Mouse (Mus musculus) cerebellum, postnatal 25 days (tissue): Measurements from ENCODE around the gene Extl1.
A peak's percentile ranks its signal among the peaks of the same experiment; 100 is the strongest.

ENCODE experiments used
- DNase-seq, 2 experiments: peaks; one replicate each; pipeline ENCODE4 v3.0.0; 2021; ENCODE audit warnings: mixed read lengths in 2 of 2

Extl1 gene

DNA sequence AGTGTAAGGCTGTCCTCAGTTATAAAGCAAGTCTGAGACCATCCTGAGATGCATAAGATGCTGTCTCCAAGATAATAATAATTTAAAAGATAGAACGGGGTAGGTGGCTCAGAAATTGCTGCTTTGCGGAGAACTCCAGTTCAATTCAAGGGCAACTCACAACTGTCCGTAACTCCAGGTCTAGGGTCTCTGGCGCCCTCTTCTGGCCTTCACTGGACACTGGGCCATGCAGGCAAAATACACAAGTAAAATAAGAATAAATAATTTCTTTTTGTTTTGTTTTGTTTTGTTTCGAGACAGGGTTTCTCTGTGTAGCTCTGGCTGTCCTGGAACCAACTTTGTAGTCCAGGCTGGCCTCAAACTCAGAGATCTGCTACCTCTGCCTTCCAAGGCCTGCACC is 4.7 kb upstream of the Extl1 start:
- DNase-seq, result peak; percentile 68 to 83

DNA sequence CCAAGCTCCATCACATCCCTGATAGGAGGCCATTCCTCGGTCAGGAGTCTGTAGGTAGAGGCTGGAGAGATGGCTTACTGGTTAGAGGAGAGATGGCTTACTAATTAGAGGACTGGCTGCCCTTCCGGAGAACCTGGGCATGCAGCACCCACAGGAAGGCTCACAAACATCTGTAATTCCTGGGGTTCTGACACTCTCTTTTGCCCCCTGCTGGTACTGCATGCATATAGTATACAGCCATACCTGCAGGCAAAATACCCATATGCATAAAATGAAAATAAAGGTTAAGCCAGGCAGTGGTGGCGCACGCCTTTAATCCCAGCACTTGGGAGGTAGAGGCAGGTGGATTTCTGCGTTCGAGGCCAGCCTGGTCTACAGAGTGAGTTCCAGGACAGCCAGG is 3.6 kb upstream of the Extl1 start:
- DNase-seq, result no peak

DNA sequence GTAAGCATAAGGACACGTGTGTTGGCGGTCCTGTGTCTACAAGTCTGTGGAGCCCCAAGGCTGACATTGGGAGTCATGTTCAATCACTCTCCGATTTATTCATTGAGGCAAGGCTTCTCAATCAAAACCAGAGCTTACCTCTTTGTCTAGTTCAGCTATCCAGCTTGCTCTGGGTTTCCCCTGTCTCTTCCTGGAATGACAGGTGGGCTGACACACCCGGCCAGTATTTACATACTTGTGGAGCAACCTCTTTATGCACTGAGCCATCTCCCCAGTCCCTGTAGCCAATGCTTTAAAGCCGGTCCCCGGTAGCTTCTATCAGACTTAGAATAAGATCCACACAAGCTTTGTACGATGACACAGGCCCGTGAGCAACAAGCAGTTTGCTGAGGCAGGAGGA is 4.1 kb downstream of the Extl1 start:
- DNase-seq, result no peak

DNA sequence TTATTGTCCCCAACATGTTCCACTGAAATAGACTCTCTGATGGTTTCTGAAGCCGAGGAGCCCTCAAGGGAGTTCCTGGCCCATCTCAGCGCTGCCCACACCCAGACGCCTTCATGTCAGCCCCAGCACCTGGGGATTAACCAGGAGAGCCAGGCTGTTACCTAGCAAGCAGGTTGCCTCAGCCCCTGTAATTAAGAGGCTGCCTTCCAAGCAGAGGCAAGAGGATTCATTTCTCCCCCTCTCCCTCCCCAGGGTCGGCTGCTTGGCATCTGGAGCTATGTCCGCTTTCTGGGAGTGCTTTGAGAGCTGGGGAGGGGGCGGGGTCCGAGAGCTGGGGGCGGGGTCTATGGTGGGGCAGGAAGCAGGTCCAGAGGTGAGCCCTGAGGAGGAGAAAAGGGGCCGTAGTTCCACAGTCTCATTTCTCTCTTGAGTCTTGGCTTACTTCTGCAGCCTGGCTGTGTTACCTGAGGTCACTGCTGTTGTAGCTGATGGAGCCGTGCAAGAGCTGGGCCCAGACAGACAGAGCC is 5.5 kb downstream of the Extl1 start:
- no peak for DNase-seq

DNA sequence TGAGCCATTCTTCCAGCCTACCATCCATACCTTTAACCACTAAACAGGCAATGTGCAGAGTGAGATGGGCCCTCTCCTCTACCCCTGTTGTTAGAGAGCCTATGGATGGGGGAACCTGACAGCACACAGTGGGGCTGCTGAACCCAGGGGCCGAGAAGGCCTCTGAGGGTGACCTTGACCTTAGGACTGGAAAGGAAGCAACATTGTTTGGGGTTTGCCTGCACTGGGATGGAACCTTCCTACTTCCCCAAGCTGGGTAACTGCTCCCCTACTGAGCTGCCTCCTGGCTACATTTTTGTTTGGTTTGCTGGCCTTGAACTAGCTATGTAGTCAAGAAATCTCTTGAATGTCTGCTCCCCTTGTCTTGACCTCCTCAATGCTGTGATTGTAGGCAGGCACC is 9.3 kb downstream of the Extl1 start:
- DNase-seq, result no peak

DNA sequence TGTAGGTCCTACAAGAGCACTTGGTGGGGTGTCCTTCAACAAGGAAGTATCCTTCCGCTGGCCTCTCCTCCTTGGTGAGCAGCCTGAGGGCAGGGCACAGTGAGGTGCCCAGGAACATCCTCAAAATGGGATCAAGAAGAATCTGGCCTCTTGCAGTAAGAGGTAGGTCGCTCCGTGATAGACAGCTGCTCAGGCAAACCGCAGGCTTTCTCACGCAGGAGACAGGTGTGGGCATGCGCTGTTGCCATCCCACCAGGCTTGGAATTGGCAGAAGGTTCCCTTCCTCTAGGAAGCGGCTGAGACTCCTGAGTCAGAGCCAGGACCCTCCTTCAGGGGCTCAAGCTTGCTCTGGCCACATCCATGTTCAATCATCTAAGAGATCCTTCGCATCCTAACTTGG is 10.4 kb downstream of the Extl1 start:
- DNase-seq, result no peak

DNA sequence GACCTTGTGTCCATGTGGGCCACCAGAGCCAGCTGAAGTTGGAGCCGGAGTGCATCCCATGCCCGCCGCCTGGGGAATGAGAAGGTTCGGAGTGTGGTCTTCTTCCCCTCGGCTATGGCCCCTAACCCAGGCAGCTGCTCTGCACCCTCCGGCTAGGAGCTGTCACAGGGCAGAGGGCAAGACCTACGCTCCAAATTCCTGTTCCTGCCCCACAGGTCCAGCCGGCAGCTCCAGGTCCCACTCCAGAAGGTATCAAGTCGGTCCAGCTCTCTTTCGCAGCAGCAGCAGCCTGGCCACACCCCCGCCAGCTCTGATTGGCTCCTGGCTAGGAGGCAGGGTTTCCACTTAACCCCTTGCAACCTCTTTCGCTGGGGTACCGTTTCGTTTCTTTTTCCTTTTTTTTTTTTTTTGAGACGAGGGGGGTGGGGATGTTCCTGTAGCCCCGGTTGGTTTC is 11.3 kb downstream of the Extl1 start:
- peak; percentile 85 to 92 for DNase-seq

DNA sequence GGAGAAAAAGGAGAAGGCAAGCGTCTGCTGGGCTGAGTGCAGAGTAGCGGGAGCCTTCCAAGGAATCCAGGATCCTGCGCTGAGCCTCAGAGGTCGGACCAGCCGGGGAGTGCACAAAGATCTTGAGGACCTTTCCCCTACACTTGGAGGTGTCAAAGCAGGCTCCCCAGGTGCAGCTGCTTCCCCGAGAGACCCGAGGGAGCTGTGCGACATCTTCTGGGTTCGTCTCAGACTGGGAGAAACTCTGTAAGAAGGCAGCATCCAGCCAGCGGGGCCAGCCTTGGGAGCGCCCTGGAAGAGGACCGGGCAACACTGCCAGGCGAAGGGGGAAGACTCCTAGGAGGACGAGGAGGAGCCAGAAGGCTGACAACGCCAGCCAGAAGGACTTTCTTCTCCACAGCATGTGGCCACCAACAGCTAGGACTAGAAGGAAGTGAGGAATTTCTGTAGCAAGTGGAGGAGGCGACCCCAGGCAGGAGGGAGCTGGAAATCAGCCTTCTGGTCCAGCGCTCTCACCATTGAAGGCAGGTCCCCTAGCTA is 12.3 kb downstream of the Extl1 start:
- peak; percentile 35 to 45 for DNase-seq

DNA sequence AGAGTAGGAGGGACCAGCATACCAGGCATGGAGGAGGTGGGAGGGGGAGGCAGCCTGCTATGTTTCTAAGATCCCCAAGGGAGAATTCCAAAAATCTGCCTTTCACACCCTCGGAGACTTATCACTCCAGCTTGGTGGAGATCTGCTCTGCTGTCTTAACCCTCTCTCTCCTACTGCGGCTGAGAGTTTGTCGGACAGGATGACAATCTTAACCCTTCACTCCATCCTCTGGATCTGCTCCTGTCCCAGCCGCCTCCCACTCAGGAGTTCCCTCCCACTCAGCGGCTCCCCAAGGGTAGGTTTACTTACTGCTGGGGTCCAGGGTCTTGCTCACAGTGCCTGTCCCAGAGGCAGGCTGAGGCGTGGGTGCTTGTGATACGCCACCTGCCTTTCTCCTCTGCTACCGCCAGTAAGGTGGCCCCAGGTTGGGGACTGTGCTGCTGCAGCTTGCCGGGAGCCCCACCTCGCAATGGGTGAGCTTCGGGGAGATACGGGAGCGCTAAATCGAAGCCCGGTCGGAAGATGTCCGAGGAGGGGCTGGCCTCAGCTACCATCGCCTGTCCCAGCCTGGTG is 12.9 kb downstream of the Extl1 start:
- DNase-seq, result peak in 1 of 2 experiments; percentile 37

DNA sequence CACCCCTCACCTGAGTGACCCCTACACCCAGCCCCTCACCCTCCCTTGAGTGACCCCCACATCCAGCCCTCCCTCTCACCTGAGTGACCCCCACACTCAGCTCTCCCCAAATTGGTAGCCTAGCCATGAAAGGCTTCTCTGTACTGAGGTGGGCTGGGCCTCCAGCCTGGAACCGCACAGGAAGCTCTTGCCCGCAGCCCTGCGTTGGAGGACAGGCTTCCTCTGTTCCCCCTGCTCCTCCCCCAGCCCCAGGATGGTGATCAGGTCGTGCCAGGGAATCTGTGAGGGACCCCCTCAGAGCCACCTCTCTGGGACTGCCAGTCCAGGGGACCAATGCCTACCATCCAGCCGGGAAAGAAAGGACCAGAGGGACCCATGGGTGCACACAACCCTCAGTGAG is 18.4 kb downstream of the Extl1 start:
- DNase-seq, result no peak

DNA sequence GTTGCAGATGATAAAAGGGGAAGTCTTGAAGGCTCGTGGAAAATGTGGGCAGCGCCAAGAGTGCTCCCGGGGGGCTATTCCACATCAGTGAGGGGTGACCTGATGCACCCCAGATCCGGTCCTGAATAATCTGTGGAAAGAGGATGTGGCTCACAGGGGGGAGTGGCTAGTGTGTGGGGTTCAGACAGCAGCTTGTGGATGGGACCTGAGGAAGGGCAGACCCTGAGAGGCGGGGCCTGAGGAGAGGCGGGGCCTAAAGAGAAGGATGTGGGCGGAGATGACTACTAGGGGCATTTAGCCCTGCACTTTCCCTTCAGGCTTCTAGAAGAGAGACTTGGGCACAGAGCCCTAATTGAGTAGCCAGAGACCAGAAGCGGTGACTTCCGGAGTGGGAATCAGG is 21.1 kb downstream of the Extl1 start:
- no peak for DNase-seq

DNA sequence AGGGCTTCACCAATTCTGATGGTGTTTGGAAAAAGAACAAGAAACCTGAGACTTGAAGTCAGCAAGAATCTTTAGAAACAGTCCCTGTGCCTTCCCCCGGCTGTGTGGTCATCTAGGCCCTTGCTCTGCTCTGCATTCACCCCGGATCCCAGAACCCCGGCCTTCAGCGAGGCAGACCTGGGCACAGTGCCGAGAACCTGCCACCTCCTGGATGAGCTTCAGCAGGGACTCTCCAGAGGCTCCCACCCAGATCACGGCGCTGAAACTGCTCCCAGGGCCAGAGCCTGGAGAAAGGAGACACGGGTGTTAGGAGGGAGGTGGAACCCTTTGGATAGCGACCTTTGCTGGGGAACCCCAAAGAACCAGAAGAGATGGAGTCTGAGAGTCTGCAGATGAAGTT is 21.5 kb downstream of the Extl1 start:
- DNase-seq, result peak in 1 of 2 experiments; percentile 28

DNA sequence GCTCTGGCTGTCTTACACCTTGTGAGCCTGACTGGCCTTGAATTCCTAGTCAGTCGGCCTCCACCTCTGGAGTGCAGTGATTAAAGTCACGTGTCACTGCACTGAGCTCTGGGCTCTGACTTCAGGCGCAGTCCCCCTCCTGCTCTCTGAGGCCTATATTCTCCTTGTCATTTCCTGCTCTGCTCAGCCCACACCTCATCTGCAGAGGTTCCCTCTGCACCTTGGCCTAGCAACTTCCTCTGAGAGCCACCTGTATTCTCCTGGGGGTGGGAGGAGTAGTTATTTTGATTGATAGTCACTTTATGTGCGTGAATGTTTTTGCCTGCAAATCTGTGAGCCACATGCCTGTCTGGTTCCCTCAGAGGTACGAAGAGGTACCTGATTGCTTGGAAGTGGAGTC is 22.4 kb downstream of the Extl1 start:
- DNase-seq, result no peak

DNA sequence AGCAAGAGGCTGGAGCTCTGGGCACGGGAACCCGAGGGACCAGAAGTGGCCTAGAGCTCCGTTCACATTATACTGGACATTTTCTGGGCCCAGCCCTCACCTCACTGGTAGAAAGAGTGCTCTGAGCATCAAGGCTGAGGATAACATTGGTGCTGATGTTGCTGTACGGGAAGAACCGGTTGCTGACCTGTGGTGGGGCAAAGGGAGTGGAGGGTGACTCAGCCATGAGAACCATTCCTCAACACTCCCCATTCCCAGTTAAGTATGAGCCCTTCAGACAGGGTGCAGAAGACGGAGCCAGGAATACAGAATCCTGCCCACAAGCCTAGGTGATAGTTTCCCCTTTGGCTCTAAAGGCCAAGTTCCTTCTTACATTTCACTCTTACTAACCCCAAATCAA is 24.0 kb downstream of the Extl1 start:
- DNase-seq, result no peak

DNA sequence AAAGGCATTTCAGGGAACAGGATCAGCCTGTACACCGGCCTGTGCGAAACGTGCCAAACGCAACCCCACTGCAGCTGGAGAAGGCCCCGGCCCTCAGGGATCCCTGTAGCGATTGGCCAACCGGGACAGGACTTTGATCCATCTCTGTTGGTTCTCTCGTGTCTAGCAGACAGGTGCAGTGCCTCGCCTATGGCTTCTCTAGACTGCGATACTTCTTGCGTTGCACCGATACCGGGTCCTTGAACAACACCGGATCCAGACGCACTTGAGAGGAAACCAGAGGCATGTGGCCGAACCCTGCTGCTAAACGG is 26.2 kb downstream of the Extl1 start:
- DNase-seq, result no peak

DNA sequence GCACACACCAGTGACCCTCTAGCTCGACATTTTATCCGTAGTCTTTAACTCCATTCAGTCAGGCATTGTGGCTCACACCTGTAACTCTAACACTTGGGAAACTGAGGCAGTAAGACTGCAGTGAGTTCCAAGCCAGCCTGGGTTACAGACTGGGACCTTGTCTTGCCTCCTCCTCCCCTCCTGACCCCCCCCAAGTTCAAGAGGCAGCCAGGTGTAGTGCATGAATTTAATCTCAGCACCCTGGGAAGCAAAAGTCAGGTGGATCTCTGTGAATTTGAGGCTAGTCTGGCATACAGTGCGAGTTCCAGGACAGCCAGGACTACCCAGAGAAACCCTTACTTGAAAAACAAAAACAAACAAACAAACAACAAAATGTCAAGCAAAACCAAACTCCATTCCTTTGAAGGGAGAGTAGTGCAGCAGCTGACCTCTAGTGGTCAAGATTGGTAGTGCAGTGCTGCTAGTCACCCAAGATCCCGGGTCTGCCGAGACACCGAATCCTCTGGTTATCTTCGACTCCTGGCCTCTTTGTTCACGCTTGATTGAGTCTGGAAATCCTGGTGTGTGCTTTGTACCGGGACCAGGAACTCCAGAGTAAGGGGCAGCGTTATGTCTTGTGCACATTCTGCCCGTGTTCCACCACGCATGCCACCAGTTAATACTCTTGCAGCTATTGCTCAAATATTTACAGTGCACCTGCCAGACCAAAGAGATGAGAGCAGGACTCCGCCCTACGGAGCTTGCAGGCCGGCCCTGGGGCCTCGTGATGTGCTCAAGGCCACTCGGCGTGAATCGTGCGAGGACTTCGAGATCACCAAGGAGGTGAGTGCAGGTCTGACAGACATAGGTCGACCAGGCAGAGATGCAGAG is 26.8 kb downstream of the Extl1 start:
- DNase-seq, result peak; percentile 84 to 89

DNA sequence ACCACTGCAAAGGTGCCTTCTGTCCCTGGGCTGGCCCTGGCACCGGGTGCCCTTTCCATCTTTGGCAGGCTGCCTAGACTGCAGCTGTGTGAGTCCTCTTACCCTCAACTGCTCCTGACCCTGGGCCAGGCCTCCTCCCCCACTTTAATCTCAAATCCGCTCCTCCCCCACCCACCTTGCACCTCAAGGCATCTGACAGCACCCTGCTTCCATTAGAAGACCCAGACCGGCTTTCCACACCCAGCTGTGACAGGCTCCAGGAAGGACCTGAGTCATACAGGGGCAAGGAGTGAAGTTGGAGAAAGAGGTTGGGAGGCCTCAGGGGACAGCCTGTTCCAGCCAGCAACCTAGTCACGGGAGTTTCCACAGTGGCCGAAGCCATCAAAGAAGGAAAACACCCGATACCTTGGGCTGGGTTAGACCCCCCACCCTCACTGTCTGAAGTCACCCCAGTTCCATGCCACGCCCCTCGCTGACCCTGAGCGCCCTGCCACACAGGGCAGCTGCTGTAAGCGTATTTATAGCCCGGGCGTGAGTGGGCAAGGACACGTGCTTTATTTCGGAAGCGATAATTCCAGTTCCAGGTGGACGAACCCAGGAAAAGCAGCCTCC is 27.7 kb downstream of the Extl1 start:
- DNase-seq, result peak in 1 of 2 experiments; percentile 33

DNA sequence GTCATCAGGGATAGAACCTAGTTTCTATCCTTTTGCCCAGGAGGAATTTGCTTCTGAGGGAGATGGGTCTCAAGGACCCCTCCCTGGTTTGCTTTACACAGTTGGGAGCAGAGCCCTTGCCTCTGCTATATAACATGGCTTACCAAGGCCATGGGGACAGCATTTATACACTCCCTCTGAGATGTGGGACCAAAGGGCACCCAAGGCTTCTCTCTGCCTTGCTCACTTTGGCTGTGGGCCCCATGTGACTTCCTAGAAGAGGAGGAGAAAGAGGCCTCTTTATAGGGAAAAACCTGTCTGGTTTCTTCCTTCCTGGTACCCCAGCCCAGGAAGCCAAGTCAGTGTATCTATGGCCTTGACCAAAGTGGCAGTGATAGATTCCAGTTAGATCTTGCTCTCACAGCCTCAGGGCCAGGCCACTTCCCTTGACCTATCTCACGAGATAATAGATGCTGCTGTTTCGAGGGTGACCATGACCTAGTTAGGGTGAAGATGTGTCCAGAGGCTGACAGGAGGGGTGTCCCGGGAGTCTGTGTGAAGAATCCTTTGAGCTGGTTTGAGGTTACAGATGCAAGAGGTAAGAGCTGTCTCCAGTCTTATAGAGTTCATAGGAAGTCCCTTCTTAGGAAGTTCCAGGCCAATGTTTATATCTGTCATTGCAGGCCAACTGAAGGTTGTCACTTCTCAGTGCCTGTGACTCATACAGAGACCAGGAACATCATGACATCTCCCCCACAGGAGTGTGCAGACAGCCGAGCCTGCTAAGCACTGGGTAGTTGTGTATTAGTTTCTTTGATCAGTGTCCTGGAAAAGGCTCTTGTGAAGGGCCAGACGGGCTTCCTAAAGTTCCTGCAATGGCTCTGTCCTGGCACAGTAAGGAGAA is 29.9 kb downstream of the Extl1 start:
- DNase-seq, result no peak

DNA sequence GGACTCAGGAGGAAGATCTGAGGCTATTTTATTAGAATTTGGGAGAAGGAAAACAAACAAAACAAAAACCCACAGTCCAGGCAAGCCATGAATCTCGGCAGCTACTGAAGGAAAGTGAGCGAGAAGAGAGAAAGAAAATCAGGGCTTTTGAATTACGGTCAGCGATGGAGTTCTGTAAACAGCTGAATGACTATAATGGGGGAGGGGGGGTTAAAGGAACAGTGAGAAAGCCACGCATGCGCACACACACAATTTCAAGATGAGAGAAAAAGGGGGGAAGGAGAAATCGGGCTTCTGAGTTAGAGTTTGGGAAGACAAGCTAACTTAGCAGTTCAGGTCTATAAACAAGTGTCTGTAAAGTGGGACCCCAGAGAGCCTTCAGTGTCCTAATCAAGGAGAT is 30.7 kb downstream of the Extl1 start:
- no peak for DNase-seq

DNA sequence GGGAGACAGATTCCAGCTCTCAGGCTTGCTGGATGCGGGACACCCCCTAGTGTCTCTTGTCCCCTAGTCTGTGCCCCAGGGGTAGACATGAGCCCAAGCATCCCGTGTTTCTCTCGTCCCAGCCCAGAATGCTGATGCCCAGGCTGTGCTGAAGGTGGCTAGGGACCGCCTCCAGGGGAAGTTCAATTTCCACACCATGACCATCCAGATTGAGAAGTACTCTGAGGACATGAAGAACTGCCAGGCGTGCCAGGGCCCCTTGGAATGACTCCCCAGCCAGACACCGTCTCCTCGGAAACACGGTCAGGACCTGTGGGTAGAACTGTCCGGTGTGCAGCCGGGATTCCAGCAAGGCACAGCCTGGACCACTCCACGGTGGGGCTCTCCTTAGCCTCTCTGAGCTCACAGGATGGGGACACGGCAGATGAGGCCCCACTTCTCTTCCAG is 31.4 kb downstream of the Extl1 start:
- no peak for DNase-seq

DNA sequence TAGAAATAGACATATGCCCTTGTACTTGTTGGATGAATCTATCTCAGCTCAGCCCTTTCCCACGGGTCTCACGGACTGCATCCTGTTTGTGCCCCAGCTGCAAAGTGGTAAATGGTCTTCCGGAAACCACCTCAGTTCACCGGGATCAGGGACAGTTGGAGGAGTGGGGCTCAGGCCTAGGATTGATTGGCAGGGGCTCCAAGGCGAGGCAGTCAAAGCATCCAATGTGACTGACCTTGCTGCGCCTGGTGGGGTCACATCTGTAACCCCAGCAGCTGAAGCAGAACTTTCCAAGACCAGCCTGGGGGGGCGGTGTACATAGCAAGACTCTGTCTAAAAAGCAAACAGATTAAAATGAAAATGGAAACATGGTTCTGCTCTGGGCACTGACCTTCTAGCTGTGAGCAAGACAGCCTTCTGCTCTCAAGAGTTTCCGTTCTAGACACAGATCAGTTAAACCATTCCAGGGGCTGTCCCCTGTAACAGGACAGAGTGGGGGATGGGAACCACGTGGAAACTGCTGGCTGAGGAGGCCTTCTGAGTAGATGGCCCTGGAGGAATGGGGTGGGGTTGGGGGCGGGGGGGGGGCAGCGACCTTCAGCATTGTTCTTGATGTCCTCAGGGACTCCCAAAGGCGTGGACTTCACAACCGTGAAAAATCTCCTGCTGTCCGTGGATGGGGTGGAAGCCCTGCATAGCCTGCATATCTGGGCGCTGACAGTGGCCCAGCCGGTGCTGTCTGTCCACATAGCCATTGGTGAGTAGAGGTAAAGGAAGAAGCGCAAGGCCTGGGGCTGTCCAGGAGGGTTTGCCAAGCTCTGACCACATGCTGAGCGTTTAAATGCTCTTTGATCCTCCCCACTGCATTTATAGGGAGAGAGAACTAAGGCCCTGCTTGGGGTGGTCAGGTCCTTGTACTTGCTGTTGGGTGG is 32.1 kb downstream of the Extl1 start:
- DNase-seq, result no peak
